Mouse (Mus musculus) adrenal gland, postnatal 14 days (tissue): ENCODE measurements around the gene Sdsl. TPM values are rescaled to one million over a fixed set of nuclear protein-coding genes. Genes with fewer than 3 reads are reported as not detected.

Source experiments
- DNase-seq: peaks from one replicate; pipeline ENCODE4 v3.0.0; 2021; ENCODE audit warnings: mixed read lengths
- total RNA-seq: library from RNA; stranded (reverse); gene quantifications from 2 replicates; pipeline ENCODE4 v1.2.3, GENCODE M21; 2021

The Sdsl gene
- total RNA-seq, 1 experiment from 2014 or later = 43.0 TPM

DNA sequence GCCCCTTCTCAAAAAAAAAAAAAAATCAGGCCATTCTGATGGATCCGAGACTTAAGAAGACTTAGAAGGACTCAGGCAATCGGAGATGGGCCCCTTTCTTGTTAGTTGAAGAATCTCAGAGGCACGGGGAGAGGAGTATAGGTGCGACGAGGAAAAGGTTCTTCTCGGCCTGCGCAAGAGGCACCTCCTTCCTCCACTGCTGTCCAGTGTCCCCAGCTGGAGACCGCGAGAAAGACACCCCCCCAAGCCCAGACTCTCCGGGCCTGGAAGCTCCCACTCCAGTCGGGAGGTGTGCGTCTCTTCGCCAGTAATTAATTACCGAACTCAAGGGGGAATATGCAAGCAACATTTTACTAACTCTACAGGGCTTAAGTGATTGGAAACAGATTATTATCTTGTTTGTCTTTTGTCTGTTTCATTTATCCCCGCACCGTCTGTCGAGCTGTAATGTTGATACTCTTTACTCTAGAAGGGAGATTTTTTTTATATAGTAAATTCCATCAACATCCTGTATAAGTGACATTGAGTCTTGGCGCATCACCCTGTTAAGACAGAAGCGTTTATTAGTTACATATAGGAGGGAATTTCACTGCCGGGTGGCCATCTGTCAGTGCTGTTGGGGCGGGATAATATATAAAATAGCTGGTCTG, 44.3 kb downstream of the Sdsl start:
- DNase-seq = no peak

DNA sequence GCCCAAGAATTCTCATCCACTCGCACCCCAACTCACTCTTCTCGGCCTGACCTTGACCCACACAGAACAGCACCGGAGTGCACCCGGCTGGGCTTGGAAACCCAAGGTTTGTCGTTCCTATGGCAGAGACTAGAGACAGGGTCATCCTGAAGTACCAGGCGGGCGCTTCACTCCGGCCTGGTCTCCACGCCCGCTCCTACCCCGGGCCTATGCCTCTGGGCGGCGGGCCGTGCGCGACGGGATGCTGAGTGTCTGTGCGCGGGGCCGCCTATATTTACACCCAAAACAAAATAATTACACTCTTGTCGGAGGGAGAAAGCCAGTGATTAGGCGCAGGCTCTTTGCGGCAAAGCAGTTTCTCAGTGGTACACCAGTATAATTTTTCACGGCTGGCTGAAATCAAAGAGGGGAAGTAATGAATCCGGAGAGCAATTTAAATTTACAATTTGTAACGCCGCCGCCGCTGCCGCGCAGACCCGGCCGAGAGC, 45.1 kb downstream of the Sdsl start:
- DNase-seq = no peak

GRCm38 (mm10) chr5:120426572-120426971, 46.0 kb downstream of the Sdsl start:
- no peak for DNase-seq

DNA sequence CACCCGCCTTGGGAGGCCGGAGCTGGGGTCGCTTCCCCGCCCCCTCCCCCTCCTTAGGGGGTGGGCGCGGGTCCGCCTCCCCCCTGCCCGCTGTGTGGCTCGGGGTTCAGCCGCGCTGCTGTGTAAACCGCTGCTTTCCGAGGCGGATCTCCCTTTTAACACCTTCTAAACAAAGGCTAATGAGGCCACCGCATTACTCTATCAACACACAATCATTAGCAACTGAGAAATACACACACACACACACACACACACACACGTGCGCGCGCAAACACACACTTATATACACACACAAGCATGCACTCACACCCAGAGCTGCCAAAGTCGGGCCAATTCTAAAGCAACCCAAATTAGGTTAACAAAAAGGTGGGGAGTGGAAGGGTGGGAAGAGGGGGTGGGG, 46.9 kb downstream of the Sdsl start:
- DNase-seq = no peak

DNA sequence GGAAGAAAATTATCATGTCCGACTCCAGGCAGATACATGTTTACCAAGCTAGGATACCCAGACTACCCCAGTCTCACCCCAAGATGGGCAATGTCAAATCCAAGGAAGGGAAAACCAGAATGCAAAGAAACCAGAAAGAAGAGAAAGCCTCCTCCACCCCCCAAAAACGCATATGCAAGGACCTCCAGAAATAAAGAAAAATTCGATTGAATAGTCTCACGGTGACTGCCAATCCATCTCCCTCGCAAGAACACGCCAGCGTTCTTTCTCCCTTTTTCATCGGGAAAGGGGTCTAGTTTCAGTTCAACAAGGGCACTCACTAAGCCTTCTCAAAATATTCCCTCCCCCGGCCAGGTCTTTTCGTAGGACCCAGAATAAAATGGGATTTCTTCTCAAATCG, 48.0 kb downstream of the Sdsl start:
- DNase-seq = no peak

DNA sequence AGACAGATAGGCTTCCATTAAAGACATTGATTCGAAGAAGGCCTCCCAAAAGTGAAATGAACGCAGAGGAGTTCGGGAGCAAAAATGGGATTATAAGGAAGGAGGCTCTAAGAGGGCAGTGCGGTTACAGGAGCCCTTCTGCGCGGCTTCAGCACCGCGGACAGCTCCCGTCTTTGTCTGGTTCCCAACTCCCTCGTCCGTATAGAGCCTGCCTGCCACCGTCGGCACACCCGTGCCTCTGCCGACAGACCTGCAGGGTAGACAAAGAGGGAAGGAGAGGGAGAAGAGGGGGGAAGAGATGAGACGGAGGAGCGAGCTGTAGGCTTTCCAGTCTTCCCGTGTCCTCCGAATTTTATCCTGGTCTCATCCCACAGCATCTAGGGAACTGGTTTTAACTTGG, 48.6 kb downstream of the Sdsl start:
- peak; percentile 89 for DNase-seq

DNA sequence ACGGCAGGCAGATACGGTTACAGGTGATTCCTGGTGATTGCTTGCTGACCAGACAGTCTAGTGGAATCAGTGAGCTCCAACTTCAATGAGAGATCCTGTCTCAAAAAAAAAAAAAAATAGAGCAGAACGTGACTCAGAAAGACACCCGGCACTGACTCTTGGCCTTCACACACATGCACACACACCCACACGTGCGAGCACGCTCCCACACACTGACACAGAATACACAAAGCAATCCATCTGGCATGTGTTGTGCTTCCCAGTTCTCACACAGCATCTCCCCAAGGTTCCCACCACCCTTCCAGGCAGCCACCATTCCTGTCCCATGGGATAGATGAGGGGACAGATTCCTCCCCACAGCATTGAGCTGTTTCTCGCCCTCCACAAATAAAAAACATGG, 52.5 kb downstream of the Sdsl start:
- no peak for DNase-seq

DNA sequence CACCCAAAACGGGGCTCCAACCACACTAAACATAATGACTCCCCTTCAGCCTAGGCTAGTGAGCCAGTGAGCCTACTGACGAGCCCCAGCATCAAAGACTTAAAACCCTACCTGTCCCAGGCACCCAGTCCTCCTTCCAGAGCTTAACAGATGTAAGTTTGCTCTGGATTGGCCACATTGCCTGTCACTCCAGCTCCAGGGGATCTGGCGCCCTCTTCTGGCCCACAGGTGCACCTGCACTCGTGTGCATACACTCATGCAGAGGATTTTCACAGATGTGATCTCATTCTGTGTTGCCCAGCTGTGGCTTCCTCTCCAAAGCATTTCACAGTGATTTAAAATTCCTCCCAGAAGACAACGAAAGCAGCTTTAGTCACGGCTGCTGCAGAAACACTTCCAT, 59.2 kb downstream of the Sdsl start:
- DNase-seq = no peak

DNA sequence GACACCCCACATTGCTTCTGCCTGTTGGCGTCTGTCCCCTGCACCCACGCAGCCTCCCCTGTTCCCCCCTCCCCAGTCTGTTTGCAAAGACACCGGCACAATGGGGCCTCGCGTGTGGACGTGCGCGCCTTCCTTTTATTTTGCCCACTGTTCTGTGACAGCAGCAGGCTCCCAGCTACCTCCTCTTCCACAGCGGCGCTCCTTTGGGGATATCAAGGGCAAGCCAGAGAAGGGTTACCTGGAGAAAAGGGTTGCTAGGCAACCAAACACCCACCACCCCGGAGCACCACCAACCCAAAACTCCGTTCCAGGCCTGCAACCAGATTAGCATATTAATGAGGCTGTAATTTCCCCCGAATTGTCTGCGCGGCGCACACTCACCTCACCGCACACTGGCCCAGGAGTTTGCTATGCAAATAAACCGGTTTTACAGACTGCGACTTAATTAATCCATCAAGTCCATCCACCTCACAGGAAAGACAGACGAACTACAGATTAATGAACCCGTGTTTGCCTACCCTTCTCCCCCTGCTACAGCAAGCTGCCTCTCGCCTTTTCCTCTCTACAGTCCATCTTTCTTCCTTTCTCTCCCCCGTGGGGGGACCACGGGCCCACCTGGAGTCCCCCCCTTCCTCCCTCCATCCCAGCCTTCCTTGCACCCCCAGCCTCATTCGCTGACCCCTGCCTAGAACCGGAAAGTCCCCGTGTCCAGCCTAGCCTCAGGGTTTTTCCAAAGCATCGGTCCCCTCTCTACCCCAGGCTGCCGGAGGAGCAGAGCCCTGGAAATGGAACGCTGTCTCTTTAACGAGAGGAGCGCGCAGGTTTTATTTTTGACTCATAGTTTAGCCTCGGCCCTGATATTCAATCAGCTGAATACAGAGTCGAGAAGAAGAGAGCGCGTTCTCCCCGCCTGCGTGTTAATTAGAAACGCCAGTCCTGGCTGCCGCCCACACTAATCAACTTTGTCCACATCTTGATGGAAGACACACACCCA, 62.9 kb downstream of the Sdsl start:
- peak; percentile 6 for DNase-seq

DNA sequence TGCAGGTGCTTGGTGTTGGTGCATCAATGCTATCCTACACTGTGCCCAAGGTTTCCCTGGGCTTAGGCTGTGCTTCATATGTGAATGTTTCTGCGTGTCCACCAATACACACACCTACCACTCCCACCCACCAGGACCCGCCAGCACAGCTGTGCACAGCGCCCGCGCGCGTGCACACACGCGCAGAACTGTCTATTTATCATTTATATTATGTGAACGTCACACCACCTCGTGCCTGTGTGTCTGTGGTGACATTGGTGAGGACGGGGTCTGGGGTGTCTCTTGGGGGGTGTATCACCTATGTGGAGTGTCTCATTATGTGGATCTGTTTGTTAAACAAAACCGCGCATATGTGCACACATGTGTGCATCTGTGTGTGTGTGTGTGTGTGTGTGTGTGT, 63.7 kb downstream of the Sdsl start:
- no peak for DNase-seq

Other genes with a start within 250 kb of the Sdsl start
- not detected in 2 replicates for gene Lhx5, start 41.1 kb downstream of the Sdsl start, total RNA-seq
- 3.5 and 28.1 TPM in 2 replicates for gene Sds, start 3.7 kb upstream of the Sdsl start, total RNA-seq
- 63.6 and 70.5 TPM in 2 replicates for gene Plbd2, start 30.8 kb upstream of the Sdsl start, total RNA-seq
- gene Slc8b1, start 38.4 kb upstream of the Sdsl start, total RNA-seq = 33.5 and 35.6 TPM in 2 replicates
- gene Tpcn1, start 115.9 kb upstream of the Sdsl start, total RNA-seq = 56.5 and 57.5 TPM in 2 replicates
- gene Iqcd, start 116.2 kb upstream of the Sdsl start, total RNA-seq = 0.30 and 0.48 TPM in 2 replicates
- 15.6 and 16.0 TPM in 2 replicates for gene Rita1, start 139.8 kb upstream of the Sdsl start, total RNA-seq
- 38.6 and 45.9 TPM in 2 replicates for gene Ddx54, start 139.9 kb upstream of the Sdsl start, total RNA-seq
- 0.63 and 0.98 TPM in 2 replicates for gene Cfap73, start 161.4 kb upstream of the Sdsl start, total RNA-seq
- gene Rasal1, start 176.0 kb upstream of the Sdsl start, total RNA-seq = 8.3 and 13.1 TPM in 2 replicates
- 7.3 and 8.0 TPM in 2 replicates for gene Dtx1, start 239.1 kb upstream of the Sdsl start, total RNA-seq